Mouse (Mus musculus): ENCODE results near the gene Gm49336. TPM values are rescaled to one million over a fixed set of nuclear protein-coding genes. Genes with fewer than 3 reads are reported as not detected.

The Gm49336 gene
- polyA plus RNA-seq, 1 experiment from 2014 or later, result 60.9 TPM

GRCm38 (mm10) chr14:60216125-60216524, 35.2 kb downstream of the Gm49336 start:
- Histone ChIP-seq H3K4me1 (no peaks in the 10 kb centered on the region), H3K4me2 (replicated peaks) (no peak overlapping the region), H3K27me3 (no peaks in the 10 kb centered on the region), H3K27ac (no peak overlapping the region), H3K9ac (no peak overlapping the region), H3K4me3 (no peak overlapping the region), H3K9me3 (no peaks in the 10 kb centered on the region), H3K36me3 (peaks cover 23% of the 10 kb centered on the region)
- ATAC-seq (ENCODE audit: insufficient number of reproducible peaks, insufficient read depth, low FRiP score, low TSS enrichment), result no peak
- 92% methylated on average over 1 of the region's 1 CpGs for WGBS

GRCm38 (mm10) chr14:60215000-60215399, 36.3 kb downstream of the Gm49336 start:
- no peak overlapping the region for H3K4me2 ChIP-seq (replicated peaks)
- ATAC-seq (ENCODE audit: insufficient number of reproducible peaks, insufficient read depth, low FRiP score, low TSS enrichment), result no peak
- WGBS, result 96% methylated on average over 3 of the region's 3 CpGs
- H3K27me3 ChIP-seq, result no peaks in the 10 kb centered on the region
- no peak overlapping the region for H3K9ac ChIP-seq
- H3K27ac ChIP-seq, result no peak overlapping the region
- H3K4me3 ChIP-seq, result no peak overlapping the region
- H3K36me3 ChIP-seq, result peaks cover 19% of the 10 kb centered on the region
- H3K9me3 ChIP-seq, result no peaks in the 10 kb centered on the region
- no peaks in the 10 kb centered on the region for H3K4me1 ChIP-seq

GRCm38 (mm10) chr14:60214040-60214439, 37.3 kb downstream of the Gm49336 start:
- Histone ChIP-seq H3K9me3 (no peaks in the 10 kb centered on the region), H3K9ac (no peak overlapping the region), H3K4me1 (no peaks in the 10 kb centered on the region), H3K4me3 (no peak overlapping the region), H3K36me3 (peaks cover 12% of the 10 kb centered on the region), H3K27ac (no peak overlapping the region), H3K27me3 (no peaks in the 10 kb centered on the region), H3K4me2 (replicated peaks) (no peak overlapping the region)
- 52% methylated on average over 1 of the region's 1 CpGs for WGBS
- no peak for ATAC-seq (ENCODE audit: insufficient number of reproducible peaks, insufficient read depth, low FRiP score, low TSS enrichment)

- H3K4me3 ChIP-seq, result no peak overlapping the region
- 89% methylated on average over 7 of the region's 7 CpGs for WGBS
- no peak overlapping the region for H3K9ac ChIP-seq
- no peak for ATAC-seq (ENCODE audit: insufficient number of reproducible peaks, insufficient read depth, low FRiP score, low TSS enrichment)
- no peaks in the 10 kb centered on the region for H3K36me3 ChIP-seq
- H3K27me3 ChIP-seq, result no peaks in the 10 kb centered on the region
- H3K9me3 ChIP-seq, result no peaks in the 10 kb centered on the region
- no peaks in the 10 kb centered on the region for H3K4me1 ChIP-seq
- no peak overlapping the region for H3K4me2 ChIP-seq (replicated peaks)
- H3K27ac ChIP-seq, result no peak overlapping the region
Observed at GRCm38 (mm10) chr14:60209166-60209565, 42.1 kb downstream of the Gm49336 start.

GRCm38 (mm10) chr14:60204993-60205392, 46.3 kb downstream of the Gm49336 start:
- Histone ChIP-seq H3K4me1 (no peaks in the 10 kb centered on the region), H3K9ac (no peak overlapping the region), H3K9me3 (no peaks in the 10 kb centered on the region), H3K4me2 (replicated peaks) (no peak overlapping the region), H3K4me3 (no peak overlapping the region), H3K36me3 (no peaks in the 10 kb centered on the region), H3K27me3 (no peaks in the 10 kb centered on the region), H3K27ac (no peak overlapping the region)
- ATAC-seq (ENCODE audit: insufficient number of reproducible peaks, insufficient read depth, low FRiP score, low TSS enrichment), result no peak
- WGBS, result 84% methylated on average over 6 of the region's 6 CpGs

GRCm38 (mm10) chr14:60196884-60197283, 54.4 kb downstream of the Gm49336 start, which contains the start of gene Atp8a2:
Gene Atp8a2 (minus strand): TSS chr14:60197179.
- H3K9ac ChIP-seq, result no peak within 1 kb of the TSS
- no peaks in the 10 kb centered on the region for H3K4me1 ChIP-seq
- 81% methylated on average over 7 of the region's 7 CpGs for WGBS
- H3K4me2 ChIP-seq (replicated peaks), result no peak within 1 kb of the TSS
- no peaks in the 10 kb centered on the region for H3K36me3 ChIP-seq
- H3K9me3 ChIP-seq, result no peaks in the 10 kb centered on the region
- H3K27me3 ChIP-seq, result no peaks in the 10 kb centered on the region
- H3K4me3 ChIP-seq, result no peak within 1 kb of the TSS
- H3K27ac ChIP-seq, result no peak within 1 kb of the TSS
- ATAC-seq (ENCODE audit: insufficient number of reproducible peaks, insufficient read depth, low FRiP score, low TSS enrichment), result no peak

- WGBS, result 82% methylated on average over 5 of the region's 5 CpGs
- no peaks in the 10 kb centered on the region for H3K9me3 ChIP-seq
- no peak for ATAC-seq (ENCODE audit: insufficient number of reproducible peaks, insufficient read depth, low FRiP score, low TSS enrichment)
- no peak overlapping the region for H3K9ac ChIP-seq
- H3K4me1 ChIP-seq, result no peaks in the 10 kb centered on the region
- H3K36me3 ChIP-seq, result no peaks in the 10 kb centered on the region
- H3K4me3 ChIP-seq, result no peak overlapping the region
- H3K27ac ChIP-seq, result no peak overlapping the region
- no peaks in the 10 kb centered on the region for H3K27me3 ChIP-seq
- H3K4me2 ChIP-seq (replicated peaks), result no peak overlapping the region
Observed at GRCm38 (mm10) chr14:60195999-60196398, 55.3 kb downstream of the Gm49336 start.

- Histone ChIP-seq H3K36me3 (no peaks in the 10 kb centered on the region), H3K4me1 (no peaks in the 10 kb centered on the region), H3K27ac (no peak overlapping the region), H3K27me3 (no peaks in the 10 kb centered on the region), H3K4me3 (no peak overlapping the region), H3K9ac (no peak overlapping the region), H3K4me2 (replicated peaks) (no peak overlapping the region), H3K9me3 (no peaks in the 10 kb centered on the region)
- ATAC-seq (ENCODE audit: insufficient number of reproducible peaks, insufficient read depth, low FRiP score, low TSS enrichment), result no peak
- 77% methylated on average over 1 of the region's 1 CpGs for WGBS
Observed at GRCm38 (mm10) chr14:60194606-60195005, 56.7 kb downstream of the Gm49336 start.

- no peak for ATAC-seq (ENCODE audit: insufficient number of reproducible peaks, insufficient read depth, low FRiP score, low TSS enrichment)
- Histone ChIP-seq H3K4me2 (replicated peaks) (no peak overlapping the region), H3K4me3 (no peak overlapping the region), H3K36me3 (no peaks in the 10 kb centered on the region), H3K9ac (no peak overlapping the region), H3K27me3 (no peaks in the 10 kb centered on the region), H3K27ac (no peak overlapping the region), H3K4me1 (no peaks in the 10 kb centered on the region), H3K9me3 (no peaks in the 10 kb centered on the region)
- 85% methylated on average over 5 of the region's 5 CpGs for WGBS
Observed at GRCm38 (mm10) chr14:60189771-60190170, 61.5 kb downstream of the Gm49336 start.

- H3K9ac ChIP-seq, result no peak overlapping the region
- H3K27ac ChIP-seq, result no peak overlapping the region
- no peaks in the 10 kb centered on the region for H3K36me3 ChIP-seq
- H3K4me3 ChIP-seq, result no peak overlapping the region
- no peaks in the 10 kb centered on the region for H3K4me1 ChIP-seq
- 69% methylated on average over 5 of the region's 5 CpGs for WGBS
- no peaks in the 10 kb centered on the region for H3K27me3 ChIP-seq
- no peak overlapping the region for H3K4me2 ChIP-seq (replicated peaks)
- no peak for ATAC-seq (ENCODE audit: insufficient number of reproducible peaks, insufficient read depth, low FRiP score, low TSS enrichment)
- no peaks in the 10 kb centered on the region for H3K9me3 ChIP-seq
Observed at GRCm38 (mm10) chr14:60188201-60188825, 63.0 kb downstream of the Gm49336 start.

GRCm38 (mm10) chr14:60181306-60181705, 70.0 kb downstream of the Gm49336 start:
- no peak for ATAC-seq (ENCODE audit: insufficient number of reproducible peaks, insufficient read depth, low FRiP score, low TSS enrichment)
- Histone ChIP-seq H3K9ac (no peak overlapping the region), H3K9me3 (no peaks in the 10 kb centered on the region)

GRCm38 (mm10) chr14:60178571-60178955, 72.7 kb downstream of the Gm49336 start:
- H3K9me3 ChIP-seq, result no peaks in the 10 kb centered on the region
- no peaks in the 10 kb centered on the region; the same call in 1 of the 2 replicates for H3K4me1 ChIP-seq
- peaks cover 44% of the 10 kb centered on the region for H3K27me3 ChIP-seq
- WGBS, result 45% methylated on average over 2 of the region's 2 CpGs
- no peak overlapping the region for H3K27ac ChIP-seq
- no peak overlapping the region for H3K9ac ChIP-seq
- no peak overlapping the region for H3K4me2 ChIP-seq (replicated peaks)
- no peak for ATAC-seq (ENCODE audit: insufficient number of reproducible peaks, insufficient read depth, low FRiP score, low TSS enrichment)
- H3K4me3 ChIP-seq, result no peak overlapping the region
- H3K36me3 ChIP-seq, result no peaks in the 10 kb centered on the region

More at GRCm38 (mm10) chr14:60181306-60181705, 70.0 kb downstream of the Gm49336 start:
- H3K36me3 ChIP-seq, result no peaks in the 10 kb centered on the region
- H3K4me2 ChIP-seq (replicated peaks), result no peak overlapping the region
- H3K27me3 ChIP-seq, result peaks cover 29% of the 10 kb centered on the region
- H3K4me3 ChIP-seq, result no peak overlapping the region
- H3K27ac ChIP-seq, result no peak overlapping the region
- no peaks in the 10 kb centered on the region; the same call in 1 of the 2 replicates for H3K4me1 ChIP-seq
- WGBS, result 87% methylated on average over 2 of the region's 2 CpGs
